Mouse (Mus musculus) stomach, adult 2 months (tissue): ENCODE results near the gene Gm20914. TPM values are rescaled to one million over a fixed set of nuclear protein-coding genes. Genes with fewer than 3 reads are reported as not detected.

Source experiments
- polyA plus RNA-seq: library from polyadenylated mRNA; depleted of rRNA; stranded (reverse); fragments of >200 nt; gene quantifications from 2 replicates; pipeline ENCODE4 v1.2.3, GENCODE M21; 2012; rRNA removed

Gene Gm20914
- not detected in 2 replicates for polyA plus RNA-seq

DNA sequence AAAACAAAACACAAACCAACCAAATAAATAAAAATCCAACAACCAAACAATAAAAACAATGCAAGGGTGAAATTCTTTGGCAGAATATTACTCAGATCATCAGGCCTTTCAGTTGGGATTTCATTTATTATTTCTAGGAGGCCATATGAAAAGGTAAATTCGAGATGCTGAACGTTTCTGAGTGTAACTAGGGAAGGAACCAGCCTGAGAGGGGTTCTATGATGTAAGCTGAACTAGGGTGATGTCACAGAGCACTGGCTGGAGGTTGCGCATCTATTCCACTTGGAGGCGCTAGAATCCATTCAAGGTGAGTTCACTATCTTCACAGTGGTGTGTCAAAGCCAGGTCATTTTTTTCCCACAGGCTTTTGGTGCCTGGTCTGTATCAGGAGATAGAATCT is at the start of gene Gm20914:
Gm20914 (plus strand) TSS at position 301 of the 400 bp plus-strand sequence.

Other genes with a start within 250 kb of the Gm20914 start
- not detected in 2 replicates for gene Gm21854, start 69.0 kb upstream of the Gm20914 start, polyA plus RNA-seq
- gene Gm28171, start 67.4 kb downstream of the Gm20914 start, polyA plus RNA-seq, result not detected in 2 replicates
- gene Gm21778, start 216.5 kb downstream of the Gm20914 start, polyA plus RNA-seq, result not detected in 2 replicates